Mouse (Mus musculus) mature B cell (primary cell): Measurements from ENCODE around the gene Actr10.

Source experiments
- in situ Hi-C: fragments of 300-500 bp; cut with MboI; formaldehyde crosslinking; loops from 2 replicates; pipeline ENCODE4 v1.14.3; 2019

Gene Actr10

GRCm38 (mm10) chr12:70937571-70938384, at the start of gene Actr10:
TSS of gene Actr10 (plus strand) at chr12:70937857.
- in situ Hi-C loops, result no loop called here

GRCm38 (mm10) chr12:70890405-70890804, 47.3 kb upstream of the Actr10 start:
- in situ Hi-C loops, result no loop called here

GRCm38 (mm10) chr12:70890874-70891470, 46.7 kb upstream of the Actr10 start:
- in situ Hi-C loops, result no loop called here

- in situ Hi-C loops, result no loop called here
These were observed 42.4 kb upstream of the Actr10 start for GRCm38 (mm10) chr12:70895275-70895674.

- in situ Hi-C loops, result no loop called here
These were observed 41.6 kb upstream of the Actr10 start for GRCm38 (mm10) chr12:70896068-70896467.

GRCm38 (mm10) chr12:70897434-70897833, 40.2 kb upstream of the Actr10 start:
- in situ Hi-C loops, result no loop called here

GRCm38 (mm10) chr12:70898450-70898849, 39.2 kb upstream of the Actr10 start:
- in situ Hi-C loops, result no loop called here

GRCm38 (mm10) chr12:70904471-70904870, 33.2 kb upstream of the Actr10 start:
- in situ Hi-C loops, result no loop called here

- in situ Hi-C loops, result no loop called here
These were observed 30.8 kb upstream of the Actr10 start for GRCm38 (mm10) chr12:70906867-70907266.

- in situ Hi-C loops, result no loop called here
These were observed 30.0 kb upstream of the Actr10 start for GRCm38 (mm10) chr12:70907651-70908050.

GRCm38 (mm10) chr12:70908076-70908475, 29.6 kb upstream of the Actr10 start:
- in situ Hi-C loops, result no loop called here

- in situ Hi-C loops, result loop anchor here (10.0 kb wide), 1 partner anchor 415 kb away; no protein-coding TSS in a partner anchor
These were observed 27.4 kb upstream of the Actr10 start for GRCm38 (mm10) chr12:70910241-70910720.

- in situ Hi-C loops, result loop anchor here (10.0 kb wide), 1 partner anchor 416 kb away; no protein-coding TSS in a partner anchor
These were observed 26.6 kb upstream of the Actr10 start for GRCm38 (mm10) chr12:70911029-70911428.

GRCm38 (mm10) chr12:70911676-70912379, 25.8 kb upstream of the Actr10 start:
- in situ Hi-C loops, result loop anchor here (10.0 kb wide), 1 partner anchor 417 kb away; no protein-coding TSS in a partner anchor

- in situ Hi-C loops, result loop anchor here (10.0 kb wide), 1 partner anchor 419 kb away; no protein-coding TSS in a partner anchor
These were observed 24.2 kb upstream of the Actr10 start for GRCm38 (mm10) chr12:70913429-70913828.

- in situ Hi-C loops, result loop anchor here (10.0 kb wide), 1 partner anchor 420 kb away; no protein-coding TSS in a partner anchor
These were observed 23.3 kb upstream of the Actr10 start for GRCm38 (mm10) chr12:70914387-70914786.

GRCm38 (mm10) chr12:70929781-70930180, 7.9 kb upstream of the Actr10 start:
- in situ Hi-C loops, result no loop called here

GRCm38 (mm10) chr12:70937150-70937549, 507 bp upstream of the Actr10 start:
- in situ Hi-C loops, result no loop called here

GRCm38 (mm10) chr12:70940806-70941205, 3.1 kb downstream of the Actr10 start:
- in situ Hi-C loops, result no loop called here

- in situ Hi-C loops, result no loop called here
These were observed 6.5 kb downstream of the Actr10 start for GRCm38 (mm10) chr12:70944181-70944580.

- in situ Hi-C loops, result no loop called here
These were observed 9.1 kb downstream of the Actr10 start for GRCm38 (mm10) chr12:70946585-70947256.
